Mouse (Mus musculus) erythroid progenitor cell, adult 5-6 weeks (primary cell): ENCODE measurements around the gene Dusp28. TPM values are rescaled to one million over a fixed set of nuclear protein-coding genes. Genes with fewer than 3 reads are reported as not detected.
"Not testable (repeated sequence)": the region's sequence is repeated elsewhere in the genome, so short reads cannot be mapped to it uniquely, and the experiment has no call there.

Experiments used
- ATAC-seq: replicated peaks from 2 replicates; pipeline ENCODE4 v1.8.0; 2016; ENCODE audit warnings: moderate number of reproducible peaks, mild to moderate bottlenecking, moderate TSS enrichment, inconsistent platforms; ENCODE audit not compliant: poor library complexity, low FRiP score, severe bottlenecking
- total RNA-seq, 2 experiments: library from RNA; stranded (forward) in 1 of 2; stranded (reverse) in 1 of 2; fragments of 150-400 nt in 1 of 2; fragments of 186-747, 209-891 nt in 1 of 2; gene quantifications; 2 replicates each; pipeline versions ENCODE4 v1.2.3 to v1.2.4; 2015 to 2017; ENCODE audit warnings: low replicate concordance in 2 of 2

Dusp28 gene
- total RNA-seq, 2 experiments from 2014 or later: 8.0 to 8.5 TPM

GRCm38 (mm10) chr1:92935054-92935962, 28.5 kb downstream of the Dusp28 start:
- peak; percentile 46 for ATAC-seq

DNA sequence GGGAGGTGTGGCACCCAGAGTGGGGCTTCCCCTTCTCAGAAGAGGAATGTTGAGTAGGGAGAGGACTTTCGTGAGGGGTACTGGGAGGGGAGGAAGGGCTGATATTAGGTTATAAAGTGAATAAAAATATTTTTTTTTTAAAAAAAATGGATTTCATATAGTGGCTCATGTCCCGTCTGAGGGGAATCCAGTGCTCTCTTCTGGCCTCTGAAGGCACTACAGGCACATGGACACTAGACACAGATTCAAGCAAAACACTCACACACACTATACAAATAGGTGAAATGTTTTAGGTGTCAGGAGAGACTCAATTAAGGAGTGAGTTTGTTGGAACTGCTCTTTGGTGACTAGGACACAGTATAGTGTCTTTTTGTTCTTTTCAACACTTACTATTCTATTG, 29.2 kb downstream of the Dusp28 start:
- ATAC-seq: no peak

DNA sequence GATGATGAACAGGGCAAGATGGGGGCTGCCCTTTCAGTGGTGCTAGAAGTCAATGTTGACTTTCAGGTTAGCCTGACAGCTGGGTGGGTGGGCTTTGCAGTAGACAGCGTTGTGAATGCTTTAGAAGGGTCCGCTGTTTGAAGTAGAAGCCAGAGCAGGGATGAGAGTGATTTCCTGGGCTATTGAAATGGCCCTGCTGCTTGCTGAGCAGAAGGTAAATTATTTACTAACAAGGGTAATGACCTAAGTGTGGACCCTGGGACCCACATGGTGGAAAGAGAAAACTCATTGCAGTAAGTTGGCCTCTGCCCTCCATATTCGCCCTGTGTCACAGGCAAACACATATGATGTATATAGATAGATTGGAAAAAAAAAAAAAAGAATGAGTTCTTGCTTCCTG, 29.7 kb downstream of the Dusp28 start:
- ATAC-seq: no peak

GRCm38 (mm10) chr1:92937797-92938196, 31.0 kb downstream of the Dusp28 start:
- no peak for ATAC-seq

DNA sequence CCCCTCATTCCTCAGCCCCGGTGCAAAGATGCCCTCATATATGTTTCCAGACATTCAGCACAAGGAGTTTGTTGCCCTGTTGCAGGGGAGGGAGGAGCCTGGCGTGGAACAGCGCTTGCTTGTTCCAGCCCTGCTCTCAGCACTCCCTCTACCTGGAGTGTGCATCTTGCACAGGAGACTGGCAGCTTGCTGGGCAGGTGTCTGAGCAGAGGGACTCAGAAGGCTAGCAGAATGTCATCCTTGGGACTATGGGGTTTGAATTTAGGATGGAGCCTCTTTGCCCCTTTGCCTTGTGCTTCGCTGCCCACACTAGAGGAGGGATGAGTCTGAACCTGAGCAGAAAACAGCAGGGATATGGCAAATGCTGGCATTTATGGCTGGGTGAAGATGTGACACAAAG, 33.0 kb downstream of the Dusp28 start:
- ATAC-seq: no peak

GRCm38 (mm10) chr1:92943219-92943989, 36.6 kb downstream of the Dusp28 start:
- no peak for ATAC-seq

- no peak for ATAC-seq
Measured at GRCm38 (mm10) chr1:92947966-92948365, 41.2 kb downstream of the Dusp28 start.

- ATAC-seq: 0 out of 2 replicates have a peak, but pooled peaks have one; percentile 42
Measured at GRCm38 (mm10) chr1:92949426-92949825, 42.6 kb downstream of the Dusp28 start.

- ATAC-seq: no peak
Measured at GRCm38 (mm10) chr1:92950607-92951006, 43.8 kb downstream of the Dusp28 start, which contains the start of gene Gpr35. Gpr35 (plus strand) TSS chr1:92950865.

DNA sequence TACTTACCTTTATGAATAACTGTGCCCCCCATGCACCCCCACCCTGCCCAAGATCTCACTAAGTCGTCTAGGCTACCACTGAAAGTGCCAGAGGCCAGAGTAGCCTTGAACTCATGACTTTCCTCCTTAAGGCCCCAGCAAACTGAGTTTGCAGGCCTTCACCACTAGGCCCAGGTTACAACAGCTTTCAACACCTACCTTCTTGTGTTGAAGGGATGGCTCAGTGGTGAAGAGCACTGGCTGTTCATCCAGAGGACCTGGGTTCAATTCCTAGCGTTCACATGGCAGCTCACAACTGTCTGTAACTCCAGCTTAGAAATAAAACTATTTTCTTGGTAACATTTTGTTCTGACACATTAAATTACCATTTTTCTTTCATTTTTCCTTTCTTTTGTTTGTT, 46.9 kb downstream of the Dusp28 start:
- ATAC-seq: no peak

DNA sequence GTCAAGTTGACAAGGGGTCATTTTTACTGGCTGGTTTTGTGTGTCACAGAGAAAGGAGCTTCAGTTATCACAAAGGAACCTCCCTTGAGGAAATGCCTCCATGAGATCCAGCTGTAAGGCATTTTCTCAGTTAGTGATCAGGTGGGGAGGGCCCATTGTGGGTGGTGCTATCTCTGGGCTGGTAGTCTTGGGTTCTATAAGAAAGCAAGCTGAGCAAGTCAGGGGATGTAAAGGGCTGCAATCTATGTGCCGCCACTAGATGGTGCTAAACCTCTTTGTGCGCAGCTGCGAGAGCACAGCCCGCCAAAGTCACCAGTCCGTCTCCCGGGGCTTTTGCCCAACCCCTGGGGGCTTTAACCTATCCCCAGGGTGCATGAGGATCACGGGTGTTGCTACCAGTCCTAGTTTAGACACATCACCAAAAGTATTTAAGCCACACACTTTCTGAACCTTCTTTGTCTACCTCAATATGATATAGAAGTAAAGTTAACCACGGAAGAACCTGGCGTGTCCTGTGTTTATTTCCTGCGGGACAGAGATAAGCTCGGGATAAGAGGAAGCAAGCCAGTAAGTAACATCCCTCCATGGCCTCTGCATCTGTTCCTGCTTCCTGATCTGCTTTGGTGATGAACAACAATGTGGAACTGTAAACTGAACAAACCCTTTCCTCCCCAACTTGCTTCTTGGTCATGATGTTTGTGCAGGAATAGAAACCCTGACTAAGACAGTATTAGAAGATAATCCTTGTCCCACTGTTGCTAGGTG, 50.0 kb downstream of the Dusp28 start:
- ATAC-seq: not testable (repeated sequence)

Other genes with a start within 250 kb of the Dusp28 start
- 4.0 and 8.4 TPM in 2 replicates for gene Gpc1, start 75.3 kb upstream of the Dusp28 start, total RNA-seq (2015; ENCODE audit: low replicate concordance)
- 3.7 and 4.7 TPM in 2 replicates for gene Gpc1, start 75.3 kb upstream of the Dusp28 start, total RNA-seq (2017; ENCODE audit: low replicate concordance)
- gene Ankmy1, start 4.1 kb upstream of the Dusp28 start, total RNA-seq (2015; ENCODE audit: low replicate concordance): 0.72 TPM in 1 of 2 replicates, not detected in the other
- gene Ankmy1, start 4.1 kb upstream of the Dusp28 start, total RNA-seq (2017; ENCODE audit: low replicate concordance): 0.76 TPM in 1 of 2 replicates, not detected in the other
- gene Rnpepl1, start 3.8 kb downstream of the Dusp28 start, total RNA-seq (2015; ENCODE audit: low replicate concordance): 6.5 and 20.1 TPM in 2 replicates
- gene Rnpepl1, start 3.8 kb downstream of the Dusp28 start, total RNA-seq (2017; ENCODE audit: low replicate concordance): 9.6 and 15.3 TPM in 2 replicates
- 5.9 and 19.5 TPM in 2 replicates for gene Capn10, start 27.4 kb downstream of the Dusp28 start, total RNA-seq (2015; ENCODE audit: low replicate concordance)
- 3.3 and 8.6 TPM in 2 replicates for gene Capn10, start 27.4 kb downstream of the Dusp28 start, total RNA-seq (2017; ENCODE audit: low replicate concordance)
- 2.5 and 6.3 TPM in 2 replicates for gene Gpr35, start 43.9 kb downstream of the Dusp28 start, total RNA-seq (2015; ENCODE audit: low replicate concordance)
- 1.8 TPM in 1 of 2 replicates, not detected in the other for gene Gpr35, start 43.9 kb downstream of the Dusp28 start, total RNA-seq (2017; ENCODE audit: low replicate concordance)
- not detected in 2 replicates for gene Aqp12, start 99.4 kb downstream of the Dusp28 start, total RNA-seq (2015; ENCODE audit: low replicate concordance)
- not detected in 2 replicates for gene Aqp12, start 99.4 kb downstream of the Dusp28 start, total RNA-seq (2017; ENCODE audit: low replicate concordance)
- gene Kif1a, start 195.0 kb downstream of the Dusp28 start, total RNA-seq (2015; ENCODE audit: low replicate concordance): 0.36 TPM in 1 of 2 replicates, not detected in the other
- not detected in 2 replicates for gene Kif1a, start 195.0 kb downstream of the Dusp28 start, total RNA-seq (2017; ENCODE audit: low replicate concordance)
- gene Agxt, start 228.3 kb downstream of the Dusp28 start, total RNA-seq (2015; ENCODE audit: low replicate concordance): not detected in 2 replicates
- not detected in 2 replicates for gene Agxt, start 228.3 kb downstream of the Dusp28 start, total RNA-seq (2017; ENCODE audit: low replicate concordance)